Mouse (Mus musculus): Measurements from ENCODE around the gene Mgarp. TPM values are rescaled to one million over a fixed set of nuclear protein-coding genes. Genes with fewer than 3 reads are reported as not detected.
"Not testable (repeated sequence)": the region's sequence is repeated elsewhere in the genome, so short reads cannot be mapped to it uniquely, and the experiment has no call there.

Gene Mgarp
- polyA plus RNA-seq, 1 experiment from 2014 or later, result 0.39 TPM

DNA sequence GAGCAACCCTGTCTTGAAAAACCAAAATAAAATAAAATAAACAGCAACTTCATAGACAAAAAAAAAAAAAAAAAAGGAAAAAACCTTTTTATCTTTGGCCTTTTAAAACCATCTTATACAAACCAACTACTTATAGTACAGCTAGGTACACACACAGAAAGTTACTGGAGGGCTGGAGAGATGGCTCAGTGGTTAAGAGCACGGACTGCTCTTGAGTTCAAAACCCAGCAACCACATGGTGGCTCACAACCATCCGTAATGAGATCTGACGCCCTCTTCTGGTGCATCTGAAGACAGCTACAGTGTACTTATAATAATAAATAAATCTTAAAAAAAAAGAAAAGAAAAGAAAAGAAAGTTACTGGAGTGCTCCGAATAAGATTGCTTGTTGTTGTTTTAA is 5.5 kb upstream of the Mgarp start:
- H3K36me3 ChIP-seq (ENCODE audit: control insufficient read depth, insufficient read depth, low read length); H3K9me3 ChIP-seq (replicated peaks; ENCODE audit: control insufficient read depth, low read length, poor library complexity, severe bottlenecking); ATAC-seq; H3K9ac ChIP-seq (ENCODE audit: low read depth, low read length); H3K4me2 ChIP-seq (ENCODE audit: low read length); H3K4me1 ChIP-seq (ENCODE audit: control insufficient read depth, insufficient read depth, low read length); H3K27me3 ChIP-seq (ENCODE audit: control insufficient read depth, insufficient read depth, low read depth, low read length); H3K27ac ChIP-seq (ENCODE audit: low read length); H3K4me3 ChIP-seq (ENCODE audit: low read depth, low read length): not testable (repeated sequence)
- 70% methylated on average over 4 of the region's 4 CpGs for WGBS

DNA sequence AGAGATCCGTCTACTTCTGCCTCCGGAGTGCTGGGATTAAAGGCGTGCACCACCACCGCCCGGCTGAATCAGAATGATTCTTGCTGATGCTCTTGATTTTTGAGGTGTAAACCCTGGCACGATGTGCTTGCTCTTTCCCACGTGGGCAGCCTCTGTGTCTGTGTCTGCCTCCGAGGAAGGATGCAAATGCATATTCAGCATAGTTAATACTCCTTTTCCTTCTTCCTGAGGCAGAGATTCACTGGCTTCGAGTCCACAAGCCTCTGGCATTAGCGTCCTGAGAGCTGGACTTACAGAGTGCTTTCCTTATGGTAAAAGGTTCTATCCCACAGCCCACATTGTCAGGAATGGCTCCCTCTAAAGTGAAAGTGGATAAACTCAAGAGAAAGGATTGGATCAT is 4.1 kb upstream of the Mgarp start:
- H3K27ac ChIP-seq (ENCODE audit: low read length), result no peak overlapping the region
- no peak overlapping the region for H3K4me2 ChIP-seq (ENCODE audit: low read length)
- no peak overlapping the region for H3K4me3 ChIP-seq (ENCODE audit: low read depth, low read length)
- peaks cover 18% of the 10 kb centered on the region for H3K27me3 ChIP-seq (ENCODE audit: control insufficient read depth, insufficient read depth, low read depth, low read length)
- no peak for ATAC-seq
- peaks cover 8% of the 10 kb centered on the region for H3K4me1 ChIP-seq (ENCODE audit: control insufficient read depth, insufficient read depth, low read length)
- 76% methylated on average over 10 of the region's 10 CpGs for WGBS
- H3K36me3 ChIP-seq (ENCODE audit: control insufficient read depth, insufficient read depth, low read length), result no peaks in the 10 kb centered on the region; the same call in 1 of the 2 replicates
- no peak overlapping the region for H3K9ac ChIP-seq (ENCODE audit: low read depth, low read length)
- H3K9me3 ChIP-seq (replicated peaks; ENCODE audit: control insufficient read depth, low read length, poor library complexity, severe bottlenecking), result no peaks in the 10 kb centered on the region

DNA sequence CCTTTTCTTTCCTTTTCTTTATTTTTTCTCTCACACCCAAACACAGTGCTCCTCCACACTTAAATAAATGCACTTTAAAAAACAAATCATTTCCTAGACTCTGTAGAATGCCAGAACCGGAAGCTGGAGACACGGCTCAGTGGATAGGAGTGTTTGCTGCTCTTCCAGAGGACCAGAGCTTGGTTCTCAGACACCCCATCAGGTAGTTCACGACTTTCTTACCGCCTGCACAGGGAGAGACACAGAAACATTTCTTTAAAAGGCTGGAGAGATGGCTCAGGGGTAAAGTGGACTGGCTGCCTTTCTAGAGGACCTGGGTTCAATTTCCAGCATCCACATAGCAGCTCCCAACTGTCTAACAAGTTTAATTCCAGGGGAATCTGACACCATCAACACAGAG is 3.0 kb upstream of the Mgarp start:
- WGBS, result 59% methylated on average over 4 of the region's 4 CpGs
- H3K4me1 ChIP-seq (ENCODE audit: control insufficient read depth, insufficient read depth, low read length), result peaks cover 8% of the 10 kb centered on the region
- H3K4me3 ChIP-seq (ENCODE audit: low read depth, low read length), result no peak overlapping the region

DNA sequence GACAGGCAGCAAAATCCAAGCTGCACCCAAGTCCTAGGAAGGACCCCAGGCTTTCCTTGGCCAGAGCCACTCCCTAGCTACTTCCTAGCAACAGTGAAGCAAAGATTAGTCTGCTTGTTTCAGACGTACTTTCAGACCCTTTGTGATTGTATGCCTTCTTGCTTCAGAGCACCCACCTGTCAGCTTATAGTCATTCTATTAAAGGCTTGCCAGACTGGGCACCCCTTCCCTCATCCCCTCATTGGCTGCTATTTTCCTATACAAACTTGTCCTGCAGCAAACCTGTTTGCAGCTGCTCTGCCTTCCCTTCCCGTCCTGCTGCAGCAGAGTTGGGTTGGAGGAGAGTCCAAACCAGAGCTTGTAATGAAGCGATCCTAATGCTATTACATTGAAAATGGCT is 2.1 kb upstream of the Mgarp start:
- Histone ChIP-seq H3K27ac (ENCODE audit: low read length) (no peak overlapping the region), H3K4me2 (ENCODE audit: low read length) (no peak overlapping the region), H3K4me1 (ENCODE audit: control insufficient read depth, insufficient read depth, low read length) (peaks cover 8% of the 10 kb centered on the region), H3K27me3 (ENCODE audit: control insufficient read depth, insufficient read depth, low read depth, low read length) (peaks cover 22% of the 10 kb centered on the region), H3K9me3 (replicated peaks; ENCODE audit: control insufficient read depth, low read length, poor library complexity, severe bottlenecking) (no peaks in the 10 kb centered on the region), H3K36me3 (ENCODE audit: control insufficient read depth, insufficient read depth, low read length) (no peaks in the 10 kb centered on the region; the same call in 1 of the 2 replicates), H3K9ac (ENCODE audit: low read depth, low read length) (no peak overlapping the region), H3K4me3 (ENCODE audit: low read depth, low read length) (no peak overlapping the region)
- ATAC-seq, result no peak
- 2% methylated on average over 3 of the region's 3 CpGs for WGBS

More for the DNA sequence above, 3.0 kb upstream of the Mgarp start:
- Histone ChIP-seq H3K36me3 (ENCODE audit: control insufficient read depth, insufficient read depth, low read length) (no peaks in the 10 kb centered on the region; the same call in 1 of the 2 replicates), H3K27me3 (ENCODE audit: control insufficient read depth, insufficient read depth, low read depth, low read length) (peaks cover 22% of the 10 kb centered on the region), H3K9me3 (replicated peaks; ENCODE audit: control insufficient read depth, low read length, poor library complexity, severe bottlenecking) (no peaks in the 10 kb centered on the region), H3K27ac (ENCODE audit: low read length) (no peak overlapping the region), H3K9ac (ENCODE audit: low read depth, low read length) (no peak overlapping the region), H3K4me2 (ENCODE audit: low read length) (no peak overlapping the region)
- ATAC-seq, result no peak

DNA sequence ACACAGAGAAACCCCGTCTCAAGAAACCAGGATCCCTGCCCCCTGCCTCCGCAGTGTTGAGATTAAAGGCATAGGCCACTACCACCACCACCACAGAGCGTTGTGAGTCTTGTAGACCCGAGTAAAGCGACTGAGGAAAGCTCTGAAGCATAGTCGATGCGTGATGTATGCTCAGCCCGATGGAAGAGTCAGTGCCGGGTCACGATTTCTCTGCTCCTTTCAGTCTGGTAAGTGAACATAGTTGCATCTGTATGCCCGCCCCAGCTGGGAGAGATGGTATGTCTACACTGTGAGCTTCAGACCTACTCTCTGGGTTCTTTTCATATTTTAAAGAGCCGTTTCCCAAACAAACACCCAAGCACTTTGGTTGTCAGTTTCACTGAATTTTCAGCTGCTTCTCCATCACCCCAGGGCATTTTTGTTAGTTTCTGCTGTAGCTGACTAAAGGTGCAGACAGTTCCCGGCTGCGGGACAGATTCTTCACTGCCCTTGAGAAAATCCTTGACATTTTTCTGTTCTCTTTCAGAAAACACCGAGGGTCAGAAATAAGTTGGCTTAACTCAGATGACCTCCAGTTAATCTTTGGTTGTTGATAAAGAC is 1.3 kb upstream of the Mgarp start:
- 53% methylated on average over 15 of the region's 15 CpGs for WGBS
- H3K4me1 ChIP-seq (ENCODE audit: control insufficient read depth, insufficient read depth, low read length), result peaks cover 8% of the 10 kb centered on the region

DNA sequence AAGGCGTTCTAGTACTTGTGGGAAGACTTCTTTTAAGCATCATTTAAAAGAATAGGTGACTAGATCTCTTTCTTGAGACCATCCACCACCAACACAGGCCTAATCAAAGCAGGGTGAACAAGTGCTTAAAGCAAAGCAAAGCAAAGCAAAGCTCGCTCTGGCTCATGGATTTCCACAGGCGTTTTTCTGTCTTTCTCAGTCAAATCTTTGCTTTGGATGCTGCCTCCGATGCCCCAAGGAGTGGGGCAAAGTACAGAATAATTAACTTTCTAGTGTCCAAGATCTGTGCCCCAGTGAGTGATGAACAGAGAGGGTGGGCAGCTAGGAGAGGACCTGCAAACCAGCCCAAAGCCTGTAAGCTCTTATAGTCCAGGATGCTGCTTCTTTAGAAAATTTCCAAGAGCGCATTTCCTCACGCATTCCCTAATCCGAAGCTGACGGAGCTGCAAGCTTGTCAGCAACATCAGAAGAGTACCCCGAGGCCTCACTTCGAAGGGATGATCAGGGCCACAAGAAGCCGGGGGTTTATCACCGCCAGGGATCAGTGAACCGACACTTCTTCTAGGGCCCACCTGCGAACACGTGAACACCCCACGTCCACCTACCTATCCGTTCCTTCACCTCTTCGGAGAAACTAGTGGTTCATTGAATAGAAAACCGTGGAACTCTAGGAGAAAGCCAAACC is 935 bp downstream of the Mgarp start:
- Histone ChIP-seq H3K4me3 (ENCODE audit: low read depth, low read length) (no peak overlapping the region), H3K36me3 (ENCODE audit: control insufficient read depth, insufficient read depth, low read length) (no peaks in the 10 kb centered on the region), H3K27me3 (ENCODE audit: control insufficient read depth, insufficient read depth, low read depth, low read length) (peaks cover 22% of the 10 kb centered on the region), H3K9ac (ENCODE audit: low read depth, low read length) (no peak overlapping the region), H3K4me2 (ENCODE audit: low read length) (no peak overlapping the region), H3K4me1 (ENCODE audit: control insufficient read depth, insufficient read depth, low read length) (peaks cover 8% of the 10 kb centered on the region), H3K9me3 (replicated peaks; ENCODE audit: control insufficient read depth, low read length, poor library complexity, severe bottlenecking) (no peaks in the 10 kb centered on the region), H3K27ac (ENCODE audit: low read length) (no peak overlapping the region)
- no peak for ATAC-seq
- WGBS, result 18% methylated on average over 19 of the region's 19 CpGs

More for the DNA sequence above, 1.3 kb upstream of the Mgarp start:
- H3K27ac ChIP-seq (ENCODE audit: low read length), result no peak overlapping the region
- ATAC-seq, result no peak
- no peak overlapping the region for H3K4me2 ChIP-seq (ENCODE audit: low read length)
- no peak overlapping the region for H3K4me3 ChIP-seq (ENCODE audit: low read depth, low read length)
- H3K9ac ChIP-seq (ENCODE audit: low read depth, low read length), result no peak overlapping the region
- H3K9me3 ChIP-seq (replicated peaks; ENCODE audit: control insufficient read depth, low read length, poor library complexity, severe bottlenecking), result no peaks in the 10 kb centered on the region
- H3K27me3 ChIP-seq (ENCODE audit: control insufficient read depth, insufficient read depth, low read depth, low read length), result peaks cover 22% of the 10 kb centered on the region
- H3K36me3 ChIP-seq (ENCODE audit: control insufficient read depth, insufficient read depth, low read length), result no peaks in the 10 kb centered on the region; the same call in 1 of the 2 replicates

DNA sequence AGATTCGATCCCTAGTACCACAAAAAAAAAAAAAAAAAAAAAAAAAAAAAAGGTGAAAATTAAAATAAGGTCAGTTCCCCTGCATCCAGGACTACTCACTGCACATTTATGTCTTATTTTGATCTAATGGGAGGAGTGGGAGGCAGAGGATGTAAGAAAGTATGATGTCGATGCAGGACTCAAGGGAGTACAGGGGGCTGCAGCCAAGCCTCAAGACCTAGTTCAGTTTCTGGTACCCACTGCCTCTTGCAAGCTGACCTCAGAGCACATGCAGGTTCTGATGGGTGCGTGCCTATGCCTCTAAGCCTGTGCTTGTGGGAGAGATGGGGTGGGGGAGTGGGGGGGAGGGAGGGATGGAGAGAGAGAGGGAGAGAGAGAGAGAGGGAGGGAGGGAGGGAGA is 1.7 kb downstream of the Mgarp start:
- Histone ChIP-seq H3K4me2 (ENCODE audit: low read length) (no peak overlapping the region), H3K4me1 (ENCODE audit: control insufficient read depth, insufficient read depth, low read length) (peaks cover 8% of the 10 kb centered on the region), H3K9me3 (replicated peaks; ENCODE audit: control insufficient read depth, low read length, poor library complexity, severe bottlenecking) (no peaks in the 10 kb centered on the region), H3K27ac (ENCODE audit: low read length) (no peak overlapping the region), H3K36me3 (ENCODE audit: control insufficient read depth, insufficient read depth, low read length) (no peaks in the 10 kb centered on the region), H3K4me3 (ENCODE audit: low read depth, low read length) (no peak overlapping the region), H3K9ac (ENCODE audit: low read depth, low read length) (no peak overlapping the region), H3K27me3 (ENCODE audit: control insufficient read depth, insufficient read depth, low read depth, low read length) (peaks cover 22% of the 10 kb centered on the region)
- 59% methylated on average over 3 of the region's 3 CpGs for WGBS
- no peak for ATAC-seq

DNA sequence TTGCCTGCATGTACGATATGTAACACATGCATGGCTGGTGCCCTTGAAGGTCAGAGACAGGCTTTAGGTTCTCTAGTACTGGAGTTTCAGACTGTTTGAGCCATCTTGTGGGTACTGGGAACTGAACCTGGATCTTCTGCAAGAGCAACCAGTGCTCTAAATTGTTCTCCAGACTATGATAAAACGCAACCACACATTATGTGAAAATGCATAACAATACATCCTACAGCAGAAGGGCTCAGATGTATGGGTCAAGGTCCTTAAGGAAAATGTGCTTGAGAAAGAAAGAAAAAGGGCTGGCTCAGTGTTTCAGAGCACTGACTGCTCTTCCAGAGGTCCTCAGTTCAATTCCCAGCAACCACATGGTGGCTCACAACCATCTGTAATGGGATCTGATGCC is 2.9 kb downstream of the Mgarp start:
- Histone ChIP-seq H3K4me1 (ENCODE audit: control insufficient read depth, insufficient read depth, low read length) (peaks cover 8% of the 10 kb centered on the region), H3K4me3 (ENCODE audit: low read depth, low read length) (no peak overlapping the region), H3K9ac (ENCODE audit: low read depth, low read length) (no peak overlapping the region), H3K4me2 (ENCODE audit: low read length) (no peak overlapping the region), H3K9me3 (replicated peaks; ENCODE audit: control insufficient read depth, low read length, poor library complexity, severe bottlenecking) (no peaks in the 10 kb centered on the region), H3K27ac (ENCODE audit: low read length) (no peak overlapping the region), H3K27me3 (ENCODE audit: control insufficient read depth, insufficient read depth, low read depth, low read length) (peaks cover 22% of the 10 kb centered on the region), H3K36me3 (ENCODE audit: control insufficient read depth, insufficient read depth, low read length) (no peaks in the 10 kb centered on the region)
- no peak for ATAC-seq
- 97% methylated on average over 2 of the region's 2 CpGs for WGBS

DNA sequence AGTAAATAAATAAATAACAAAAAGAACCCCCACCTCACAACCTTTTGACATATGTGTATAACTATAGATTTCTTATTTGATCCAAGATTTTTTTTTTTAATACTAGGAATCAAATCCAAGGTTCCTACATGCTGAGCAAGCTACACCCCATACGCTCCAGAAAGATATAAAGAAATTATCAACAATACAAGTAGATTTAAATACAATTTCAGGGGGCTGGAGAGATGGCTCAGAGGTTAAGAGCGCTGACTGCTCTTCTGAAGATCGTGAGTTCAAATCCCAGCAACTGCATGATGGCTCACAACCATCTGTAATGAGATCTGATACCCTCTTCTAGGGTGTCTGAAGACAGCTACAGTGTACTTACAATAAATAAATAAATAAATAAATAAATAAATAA is 3.5 kb downstream of the Mgarp start:
- H3K9me3 ChIP-seq (replicated peaks; ENCODE audit: control insufficient read depth, low read length, poor library complexity, severe bottlenecking); H3K4me1 ChIP-seq (ENCODE audit: control insufficient read depth, insufficient read depth, low read length); H3K4me3 ChIP-seq (ENCODE audit: low read depth, low read length); H3K27ac ChIP-seq (ENCODE audit: low read length); H3K9ac ChIP-seq (ENCODE audit: low read depth, low read length); H3K4me2 ChIP-seq (ENCODE audit: low read length); ATAC-seq; H3K36me3 ChIP-seq (ENCODE audit: control insufficient read depth, insufficient read depth, low read length): not testable (repeated sequence)
- WGBS, result 94% methylated on average over 3 of the region's 3 CpGs
- peaks cover 22% of the 10 kb centered on the region for H3K27me3 ChIP-seq (ENCODE audit: control insufficient read depth, insufficient read depth, low read depth, low read length)
